Mouse (Mus musculus): Measurements from ENCODE around the gene Scd2. TPM values are rescaled to one million over a fixed set of nuclear protein-coding genes. Genes with fewer than 3 reads are reported as not detected.

Scd2 gene
- polyA plus RNA-seq, 1 experiment from 2014 or later = 35.6 TPM

DNA sequence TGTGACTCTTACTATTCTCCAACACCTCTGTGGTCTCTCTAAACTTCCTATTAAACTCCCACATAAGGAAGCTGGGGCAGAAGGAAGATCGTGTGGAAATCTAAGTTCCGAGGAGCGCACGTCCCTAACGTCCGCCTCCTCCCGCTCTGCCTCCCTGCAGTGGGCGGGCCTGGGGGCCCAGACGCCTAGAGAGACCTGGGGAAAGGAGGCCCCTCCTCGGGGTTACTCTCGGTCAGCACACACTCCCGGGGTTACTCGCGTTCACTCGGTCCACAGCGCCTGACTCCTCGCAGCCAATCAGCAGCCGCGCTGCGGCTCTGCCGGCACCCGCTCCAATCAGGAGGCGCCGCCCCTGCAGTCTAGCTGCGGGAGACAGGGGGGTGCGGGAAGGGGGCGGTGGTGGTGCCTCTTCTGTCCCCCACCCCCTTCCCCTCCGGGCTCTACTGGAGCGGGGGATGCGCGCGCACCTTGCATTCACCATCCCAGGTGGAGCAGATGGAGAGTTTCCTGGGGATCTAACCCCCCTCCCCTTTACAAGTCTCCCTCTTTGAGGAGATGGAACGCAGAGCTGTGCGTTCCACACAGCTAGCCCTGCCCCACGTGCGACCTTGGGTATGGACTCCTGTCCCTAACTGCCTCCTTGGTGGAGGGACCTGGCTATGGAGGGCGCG is 9.3 kb upstream of the Scd2 start:
- Histone ChIP-seq H3K9ac (ENCODE audit: low read depth, low read length) (peak overlapping the region; percentile 48), H3K4me3 (ENCODE audit: low read depth, low read length) (peak overlapping the region; percentile 45), H3K4me2 (replicated peaks; ENCODE audit: low read depth) (peak overlapping the region; percentile 84), H3K27me3 (replicated peaks; ENCODE audit: control insufficient read depth, insufficient read depth, low read length) (no peaks in the 10 kb centered on the region), H3K36me3 (ENCODE audit: control insufficient read depth, insufficient read depth) (no peaks in the 10 kb centered on the region), H3K4me1 (replicated peaks; ENCODE audit: control insufficient read depth, insufficient read depth, low read length) (peaks cover 22% of the 10 kb centered on the region; the same call in 1 of the 2 replicates), H3K27ac (ENCODE audit: low read depth, low read length) (peak overlapping the region; percentile 95), H3K9me3 (ENCODE audit: control insufficient read depth) (no peaks in the 10 kb centered on the region)
- under 1% methylated on average over 38 of the region's 38 CpGs for WGBS
- no peak for TF ChIP-seq CTCF (IDR thresholded peaks at IDR 0.05; ENCODE audit: low read depth)
- ATAC-seq = peak; percentile 99

DNA sequence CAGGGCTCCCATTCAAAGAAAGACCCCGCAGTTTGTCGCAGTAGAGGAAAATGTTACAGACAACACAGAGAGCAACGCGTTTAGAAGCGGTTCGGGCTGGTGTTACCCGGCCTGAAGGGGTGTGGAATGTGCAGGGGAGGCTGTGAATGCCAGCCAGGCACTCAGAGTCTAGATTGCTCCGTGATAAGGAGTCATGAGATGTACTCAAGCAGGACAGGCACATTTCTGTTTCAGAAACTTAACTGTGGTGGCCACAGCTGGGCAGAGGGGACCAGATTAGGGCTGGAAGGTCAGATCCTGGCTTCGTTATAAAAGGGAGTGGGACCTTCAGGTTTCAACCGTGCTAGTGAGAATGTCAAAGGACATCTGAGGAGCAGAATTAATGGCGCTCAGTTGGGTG is 8.8 kb upstream of the Scd2 start:
- 4% methylated on average over 11 of the region's 11 CpGs for WGBS
- Histone ChIP-seq H3K4me2 (replicated peaks; ENCODE audit: low read depth) (peak overlapping the region; percentile 84), H3K36me3 (ENCODE audit: control insufficient read depth, insufficient read depth) (no peaks in the 10 kb centered on the region), H3K27me3 (replicated peaks; ENCODE audit: control insufficient read depth, insufficient read depth, low read length) (no peaks in the 10 kb centered on the region), H3K4me1 (replicated peaks; ENCODE audit: control insufficient read depth, insufficient read depth, low read length) (peaks cover 22% of the 10 kb centered on the region; the same call in 1 of the 2 replicates), H3K4me3 (ENCODE audit: low read depth, low read length) (peak overlapping the region; percentile 45), H3K9ac (ENCODE audit: low read depth, low read length) (peak overlapping the region; percentile 48), H3K27ac (ENCODE audit: low read depth, low read length) (peak overlapping the region; percentile 95), H3K9me3 (ENCODE audit: control insufficient read depth) (no peaks in the 10 kb centered on the region)
- TF ChIP-seq CTCF (IDR thresholded peaks at IDR 0.05; ENCODE audit: low read depth) = no peak
- ATAC-seq = peak; percentile 61

DNA sequence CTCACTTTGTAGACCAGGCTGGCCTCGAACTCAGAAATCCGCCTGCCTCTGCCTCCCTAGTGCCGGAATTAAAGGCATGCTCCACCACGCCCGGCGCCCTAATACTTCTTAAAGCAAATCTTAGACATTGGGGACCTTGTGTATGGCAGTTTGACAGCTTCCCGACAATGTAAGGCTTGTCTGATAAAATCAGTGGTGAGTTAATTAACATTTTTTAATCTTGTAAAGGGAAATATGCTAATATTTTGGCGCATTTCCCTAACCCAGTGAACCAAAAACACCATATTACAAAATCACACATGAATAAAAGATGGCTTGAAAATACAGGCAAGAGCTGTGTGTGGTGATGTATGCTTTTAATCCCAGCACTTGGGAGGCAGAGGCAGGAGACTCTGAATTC is 7.9 kb upstream of the Scd2 start:
- ATAC-seq = no peak
- peaks cover 19% of the 10 kb centered on the region; the same call in 1 of the 2 replicates for H3K4me1 ChIP-seq (replicated peaks; ENCODE audit: control insufficient read depth, insufficient read depth, low read length)
- no peaks in the 10 kb centered on the region for H3K36me3 ChIP-seq (ENCODE audit: control insufficient read depth, insufficient read depth)
- H3K27me3 ChIP-seq (replicated peaks; ENCODE audit: control insufficient read depth, insufficient read depth, low read length) = no peaks in the 10 kb centered on the region
- TF ChIP-seq CTCF (IDR thresholded peaks at IDR 0.05; ENCODE audit: low read depth) = no peak
- no peak overlapping the region for H3K4me2 ChIP-seq (replicated peaks; ENCODE audit: low read depth)
- no peak overlapping the region for H3K4me3 ChIP-seq (ENCODE audit: low read depth, low read length)
- 92% methylated on average over 8 of the region's 8 CpGs for WGBS
- no peaks in the 10 kb centered on the region for H3K9me3 ChIP-seq (ENCODE audit: control insufficient read depth)
- no peak overlapping the region for H3K9ac ChIP-seq (ENCODE audit: low read depth, low read length)
- no peak overlapping the region for H3K27ac ChIP-seq (ENCODE audit: low read depth, low read length)

DNA sequence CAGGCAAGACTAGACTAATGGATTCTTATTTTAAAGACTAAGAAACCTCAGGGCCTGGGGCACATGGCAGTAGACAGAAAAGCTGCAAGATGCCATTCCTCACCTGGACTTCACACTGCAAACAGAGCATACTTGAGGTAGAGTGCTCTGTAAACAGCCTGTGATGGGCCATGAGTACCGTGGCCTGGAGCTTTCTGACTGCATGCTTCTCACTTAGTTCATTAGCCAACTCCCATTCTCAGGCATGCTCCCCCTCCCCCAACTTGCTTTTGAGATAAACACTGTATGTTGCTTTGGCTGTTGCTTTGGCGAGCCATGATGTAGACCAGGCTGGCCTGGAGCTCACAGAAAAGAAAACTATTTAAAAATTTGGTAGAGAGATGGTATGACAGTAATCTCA is 7.4 kb upstream of the Scd2 start:
- peaks cover 15% of the 10 kb centered on the region; the same call in 1 of the 2 replicates for H3K4me1 ChIP-seq (replicated peaks; ENCODE audit: control insufficient read depth, insufficient read depth, low read length)
- H3K27me3 ChIP-seq (replicated peaks; ENCODE audit: control insufficient read depth, insufficient read depth, low read length) = no peaks in the 10 kb centered on the region
- no peak overlapping the region for H3K27ac ChIP-seq (ENCODE audit: low read depth, low read length)
- no peak for ATAC-seq
- no peak overlapping the region for H3K4me3 ChIP-seq (ENCODE audit: low read depth, low read length)
- no peak overlapping the region for H3K4me2 ChIP-seq (replicated peaks; ENCODE audit: low read depth)
- no peaks in the 10 kb centered on the region for H3K9me3 ChIP-seq (ENCODE audit: control insufficient read depth)
- WGBS = 31% methylated on average over 2 of the region's 2 CpGs
- no peaks in the 10 kb centered on the region for H3K36me3 ChIP-seq (ENCODE audit: control insufficient read depth, insufficient read depth)
- no peak for TF ChIP-seq CTCF (IDR thresholded peaks at IDR 0.05; ENCODE audit: low read depth)
- no peak overlapping the region for H3K9ac ChIP-seq (ENCODE audit: low read depth, low read length)

DNA sequence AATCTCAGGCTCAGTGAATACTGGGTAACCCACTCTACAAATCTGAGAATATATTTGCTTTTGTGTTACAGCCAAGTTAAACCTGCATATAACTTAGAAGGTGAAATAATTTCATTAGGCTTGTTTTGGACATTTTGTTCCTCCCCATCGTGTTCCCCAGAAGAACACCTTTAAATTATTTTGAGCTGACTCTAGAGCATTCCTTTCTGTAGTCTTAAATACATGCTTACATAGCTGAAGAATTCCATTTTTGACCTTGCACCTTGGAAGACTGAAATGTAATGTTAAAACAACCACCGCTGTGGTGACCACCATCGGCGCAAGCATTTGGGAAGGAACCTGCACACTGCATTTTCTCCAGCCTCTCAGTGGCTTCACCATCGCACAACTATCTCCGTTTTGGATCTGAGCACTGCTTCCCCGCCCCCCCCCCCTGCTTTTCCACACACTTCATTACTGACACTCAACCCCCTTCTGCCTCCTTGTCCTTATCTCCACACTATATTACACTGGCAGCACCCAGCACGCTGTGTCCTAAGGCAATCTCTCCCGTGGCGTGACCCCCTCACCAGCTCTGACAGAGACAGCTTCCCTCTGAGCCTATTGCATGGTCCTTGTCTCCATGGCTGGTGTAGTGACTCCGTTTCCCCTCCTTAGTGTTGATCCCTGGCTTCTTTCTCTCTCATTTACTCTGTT is 5.9 kb upstream of the Scd2 start:
- Histone ChIP-seq H3K9ac (ENCODE audit: low read depth, low read length) (no peak overlapping the region), H3K4me1 (replicated peaks; ENCODE audit: control insufficient read depth, insufficient read depth, low read length) (peaks cover 11% of the 10 kb centered on the region; the same call in 1 of the 2 replicates), H3K4me2 (replicated peaks; ENCODE audit: low read depth) (no peak overlapping the region), H3K4me3 (ENCODE audit: low read depth, low read length) (no peak overlapping the region), H3K27me3 (replicated peaks; ENCODE audit: control insufficient read depth, insufficient read depth, low read length) (no peaks in the 10 kb centered on the region), H3K36me3 (ENCODE audit: control insufficient read depth, insufficient read depth) (no peaks in the 10 kb centered on the region), H3K27ac (ENCODE audit: low read depth, low read length) (no peak overlapping the region), H3K9me3 (ENCODE audit: control insufficient read depth) (no peaks in the 10 kb centered on the region)
- TF ChIP-seq CTCF (IDR thresholded peaks at IDR 0.05; ENCODE audit: low read depth) = no peak
- 71% methylated on average over 11 of the region's 11 CpGs for WGBS
- no peak for ATAC-seq

DNA sequence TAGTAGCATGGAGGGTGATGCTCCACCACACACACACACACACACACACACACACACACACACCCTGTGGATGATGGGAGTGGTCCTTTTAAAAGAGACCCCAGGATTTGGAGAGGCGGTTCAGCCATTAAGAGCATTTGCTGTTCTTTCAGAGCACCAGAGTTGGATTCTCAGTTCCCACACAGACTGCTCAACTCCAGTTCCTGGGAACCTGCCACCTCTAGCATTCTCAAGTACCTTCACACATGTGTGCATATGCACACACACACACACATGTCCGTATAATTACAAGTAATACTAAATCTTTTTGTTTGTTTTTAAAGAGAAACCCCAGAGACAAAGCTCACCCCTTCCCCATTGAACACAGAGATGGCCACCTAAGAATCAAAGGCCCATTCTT is 1.4 kb upstream of the Scd2 start:
- ATAC-seq = no peak
- WGBS = 72% methylated on average over 2 of the region's 2 CpGs
- H3K27me3 ChIP-seq (replicated peaks; ENCODE audit: control insufficient read depth, insufficient read depth, low read length) = no peaks in the 10 kb centered on the region
- H3K4me1 ChIP-seq (replicated peaks; ENCODE audit: control insufficient read depth, insufficient read depth, low read length) = 0 out of 2 replicates have a peak, but pooled peaks cover 18% of the 10 kb centered on the region
- peaks cover 14% of the 10 kb centered on the region; the same call in 1 of the 2 replicates for H3K36me3 ChIP-seq (ENCODE audit: control insufficient read depth, insufficient read depth)
- H3K4me2 ChIP-seq (replicated peaks; ENCODE audit: low read depth) = no peak overlapping the region; the same call in 1 of the 2 replicates
- peak overlapping the region; percentile 42; the same call in 1 of the 2 replicates for H3K27ac ChIP-seq (ENCODE audit: low read depth, low read length)
- H3K9me3 ChIP-seq (ENCODE audit: control insufficient read depth) = no peaks in the 10 kb centered on the region
- no peak overlapping the region for H3K9ac ChIP-seq (ENCODE audit: low read depth, low read length)
- H3K4me3 ChIP-seq (ENCODE audit: low read depth, low read length) = no peak overlapping the region
- TF ChIP-seq CTCF (IDR thresholded peaks at IDR 0.05; ENCODE audit: low read depth) = no peak

All from intestine, postnatal 0 days (tissue).